Mouse (Mus musculus) spleen, postnatal 36 days (tissue): Measurements from ENCODE around the gene Tnip2.

Experiments
- DNase-seq, 2 experiments: peaks; one replicate each; pipeline ENCODE4 v3.0.0; 2022; ENCODE audit warnings: low spot score in 2 of 2, mixed read lengths in 1 of 2

Gene Tnip2

DNA sequence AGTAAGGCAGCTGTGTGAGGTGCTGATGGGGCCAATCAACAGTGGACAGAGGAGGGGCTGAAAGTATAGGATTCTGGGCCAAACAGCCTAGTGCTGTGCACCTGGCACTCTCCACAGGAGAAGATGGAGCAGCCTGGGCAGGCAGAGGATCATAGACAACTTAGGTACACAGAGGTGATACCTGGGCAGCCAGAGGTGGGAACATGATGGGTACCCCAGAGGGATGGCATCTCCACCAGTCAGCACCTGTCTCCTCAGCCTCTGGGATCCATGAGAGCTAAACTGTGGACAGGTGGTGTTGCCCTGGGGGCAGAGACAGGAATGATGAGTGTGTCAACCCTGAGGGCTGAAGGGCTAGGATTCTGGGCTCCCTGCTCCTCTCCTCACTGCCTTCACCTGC is 10.7 kb upstream of the Tnip2 start:
- DNase-seq, result no peak

DNA sequence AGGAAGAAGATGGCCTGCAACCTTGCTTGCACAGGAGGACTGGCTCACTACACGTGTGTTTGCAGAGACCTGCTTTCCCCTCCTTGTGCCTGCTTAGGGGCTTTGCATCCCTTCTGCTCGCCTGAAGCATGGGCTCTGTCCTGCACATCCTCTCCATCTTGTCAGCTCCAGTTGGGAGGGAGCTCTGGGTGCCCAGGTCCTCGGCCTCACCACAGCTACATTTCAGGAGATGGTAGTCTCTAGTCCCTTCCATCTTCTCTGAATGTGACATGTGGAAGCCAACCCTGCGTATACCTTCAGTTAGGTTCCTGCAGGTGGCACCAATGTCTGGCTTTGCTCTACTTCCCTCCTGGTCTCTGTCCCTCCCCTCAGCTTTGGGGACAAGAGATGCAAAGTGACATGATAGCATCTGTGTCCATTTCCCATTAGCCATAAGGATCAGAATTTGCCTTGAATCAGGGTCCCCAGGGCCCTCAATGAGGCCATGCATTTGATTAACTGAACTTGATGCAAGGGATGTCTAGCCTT is 10.2 kb upstream of the Tnip2 start:
- peak; percentile 68 to 71 for DNase-seq

DNA sequence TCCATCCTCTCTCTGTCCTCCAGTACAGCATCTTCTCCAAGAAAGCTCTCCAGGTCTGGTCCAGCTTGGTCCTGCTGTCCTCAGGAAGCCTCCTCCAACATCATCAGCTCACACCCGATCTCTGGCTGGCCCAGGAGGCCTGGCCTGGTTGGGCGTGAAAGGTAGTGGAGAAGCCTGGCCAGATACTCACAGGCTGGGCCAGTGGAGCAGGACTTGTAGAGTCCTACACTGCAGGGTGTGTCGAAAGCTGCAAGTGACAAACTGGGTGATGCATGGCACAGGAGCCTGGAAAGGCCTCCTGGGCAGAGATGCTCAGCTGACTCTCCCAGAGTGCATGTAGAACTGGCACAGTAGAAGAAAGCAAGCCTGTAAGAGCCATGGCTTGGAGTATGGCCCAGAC is 7.5 kb upstream of the Tnip2 start:
- no peak for DNase-seq

DNA sequence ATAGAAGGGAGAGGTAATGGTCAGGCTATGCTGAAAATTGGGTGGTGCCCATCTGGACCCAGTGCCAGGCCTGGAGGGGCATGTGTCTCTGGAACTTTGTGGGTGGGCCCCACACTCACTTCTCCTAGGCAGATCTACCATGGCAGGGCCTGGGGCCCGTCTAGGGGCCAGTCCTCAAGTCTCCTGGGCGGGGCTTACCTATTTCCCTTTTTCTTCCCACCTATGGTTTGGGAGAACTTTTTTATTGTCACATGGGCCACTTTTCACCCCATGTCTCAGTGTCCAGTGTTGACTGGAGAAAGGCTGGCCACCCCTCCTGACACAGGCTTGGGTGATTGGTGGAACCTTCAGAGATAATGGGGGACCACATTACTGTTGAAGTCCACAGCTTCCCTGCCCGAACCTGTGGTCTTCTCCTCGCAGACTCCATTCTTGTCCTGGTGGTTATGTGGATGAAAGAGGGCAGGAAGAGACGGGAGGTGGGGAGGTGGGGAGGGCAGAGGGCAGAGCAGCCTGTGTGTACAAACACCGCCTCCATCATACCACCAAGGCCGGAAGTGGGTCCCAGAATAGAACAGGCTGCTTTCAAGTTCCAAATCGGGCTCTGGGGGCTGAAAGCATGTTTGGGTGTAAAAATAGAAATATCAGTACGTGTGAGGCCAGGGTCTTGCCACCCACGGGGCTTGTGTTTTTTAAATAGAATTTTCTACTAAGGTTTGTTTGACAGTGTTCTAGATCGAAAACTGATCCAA is 6.8 kb upstream of the Tnip2 start:
- DNase-seq, result peak; percentile 85 to 87

DNA sequence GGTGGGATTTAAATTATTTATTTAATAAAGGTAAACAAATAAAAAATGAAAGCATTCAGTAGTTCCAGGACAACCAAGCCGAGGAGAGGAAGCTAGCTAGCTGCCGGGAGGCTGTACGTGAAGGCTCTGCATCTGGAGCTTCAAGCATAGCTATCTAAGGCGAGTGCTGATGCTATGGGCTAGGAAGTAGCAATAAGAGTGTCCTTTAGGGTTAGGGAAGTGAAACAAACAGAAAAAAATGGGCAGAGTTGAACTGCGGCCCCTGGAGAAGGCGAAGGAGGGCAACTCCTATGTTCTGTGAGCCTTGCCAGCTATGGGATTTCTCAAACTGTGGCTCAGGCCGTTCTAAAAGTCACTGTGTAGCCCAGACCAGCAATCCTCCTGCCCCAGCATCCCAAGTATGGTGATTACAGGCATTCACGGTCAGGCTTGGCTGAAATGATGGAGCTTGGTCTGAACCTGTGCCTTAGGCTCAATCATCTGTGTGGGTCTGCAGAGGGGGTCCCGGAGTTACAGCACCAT is 5.7 kb upstream of the Tnip2 start:
- DNase-seq, result peak; percentile 64 to 71

DNA sequence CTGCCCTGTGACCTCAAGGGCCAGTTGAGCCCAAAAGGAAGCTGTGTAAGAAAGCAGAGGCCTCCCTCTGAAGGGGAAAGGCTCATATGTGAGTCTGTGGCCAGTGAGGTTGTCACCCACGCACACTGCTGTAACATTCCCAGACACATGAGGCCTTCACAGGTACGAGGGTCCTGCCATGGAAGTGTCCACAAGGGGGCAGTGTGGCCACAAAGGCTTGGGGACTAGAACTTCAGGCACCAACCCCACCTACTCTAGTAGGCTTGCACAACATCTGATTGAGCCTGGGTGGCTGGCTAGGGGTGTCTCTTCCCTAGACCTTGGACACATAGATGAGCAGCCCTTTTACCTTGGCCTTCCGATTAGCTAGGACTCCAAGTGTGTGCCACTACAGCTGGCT is 4.1 kb upstream of the Tnip2 start:
- peak; percentile 81 to 88 for DNase-seq

DNA sequence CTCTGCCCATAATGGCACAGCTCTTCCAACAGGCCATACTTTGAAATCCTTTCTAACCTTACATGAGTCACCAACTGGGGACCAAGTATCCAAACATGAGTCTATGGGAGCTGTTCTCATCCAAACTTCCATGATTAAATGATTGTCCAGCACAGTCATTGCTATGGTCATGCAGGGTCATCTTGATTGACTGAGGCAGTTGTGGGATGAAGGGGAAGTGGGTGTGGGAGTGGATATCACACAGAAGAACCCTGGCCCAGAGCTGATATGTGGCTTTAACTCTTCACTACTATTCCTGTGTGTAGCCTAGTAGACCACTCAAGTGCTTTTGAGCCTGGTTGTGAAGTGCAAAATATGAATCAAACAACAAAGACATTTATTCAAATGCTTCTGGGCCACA is 1.3 kb upstream of the Tnip2 start:
- DNase-seq, result no peak

DNA sequence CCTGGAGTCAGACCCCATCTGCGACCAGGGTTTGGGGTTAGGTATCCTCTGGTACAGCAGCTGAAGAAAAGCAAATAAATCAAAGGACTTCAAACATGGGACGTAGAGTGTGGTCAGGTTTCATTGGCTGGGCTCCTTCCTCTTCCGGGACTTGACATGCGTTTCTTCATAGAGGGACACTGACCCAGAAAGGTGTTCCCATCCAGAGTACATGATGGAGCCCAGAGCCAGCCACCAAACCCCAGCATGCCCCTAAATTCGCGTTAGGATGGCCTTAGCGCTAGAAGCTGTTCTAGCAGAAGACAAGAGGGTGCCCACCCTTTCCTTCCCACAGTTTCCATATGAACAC is 401 bp upstream of the Tnip2 start:
- DNase-seq, result no peak

DNA sequence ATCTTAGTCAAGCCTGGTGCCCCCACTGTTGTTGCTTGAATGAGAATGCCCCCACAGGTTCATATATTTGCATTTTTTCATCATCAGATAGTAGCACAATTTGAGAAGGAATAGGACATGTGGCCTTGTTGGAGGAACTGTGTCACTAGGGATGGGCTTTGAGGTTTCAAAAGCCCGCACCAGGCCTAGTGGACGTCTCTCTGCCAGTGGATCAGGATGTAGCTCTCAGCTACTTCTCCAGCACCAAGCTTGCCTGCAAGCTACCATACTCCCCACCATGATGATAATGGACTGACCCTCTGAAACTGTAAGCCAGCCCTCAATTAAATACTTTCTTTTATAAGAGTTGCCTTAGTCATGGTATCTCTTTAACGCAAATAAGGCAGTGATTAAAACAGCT is 1.3 kb downstream of the Tnip2 start:
- DNase-seq, result no peak

DNA sequence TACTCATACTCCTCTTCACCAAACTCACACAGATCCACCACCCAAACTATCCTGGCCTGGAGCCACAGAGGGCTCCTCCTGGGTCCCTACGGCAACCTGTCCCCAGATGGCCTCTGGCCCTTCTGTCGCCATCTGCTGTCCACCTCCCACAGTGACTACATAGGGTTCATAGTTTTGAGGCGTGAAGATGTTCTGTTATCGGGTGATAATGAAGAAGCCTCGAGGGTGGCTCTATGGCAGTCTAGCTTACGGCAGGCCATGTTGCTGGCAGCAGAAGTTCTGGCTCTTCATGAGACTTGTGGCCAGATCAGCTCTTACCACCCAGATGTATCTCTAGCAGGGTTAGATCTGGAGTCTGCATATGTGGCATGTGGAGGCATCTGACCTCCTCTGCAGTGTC is 11.0 kb downstream of the Tnip2 start:
- no peak for DNase-seq

DNA sequence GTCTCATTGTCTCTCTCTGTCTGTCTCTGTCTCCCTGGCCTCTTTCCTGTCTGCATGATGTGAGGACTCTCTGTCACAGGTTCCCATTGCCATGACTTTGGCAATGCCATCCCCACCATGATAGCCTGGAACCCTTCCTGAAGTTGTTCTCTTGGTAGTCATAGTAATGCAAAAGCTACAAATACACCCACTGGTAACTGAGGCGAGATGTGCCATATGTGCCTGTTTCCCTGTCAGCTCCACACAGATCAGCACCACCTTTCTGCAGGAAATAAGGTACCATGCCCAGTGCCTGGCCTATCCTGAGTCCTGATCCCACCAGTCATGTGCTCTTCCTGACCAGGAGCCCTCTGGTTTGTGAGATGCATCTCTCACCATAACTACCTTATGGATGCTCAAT is 11.4 kb downstream of the Tnip2 start:
- no peak for DNase-seq

DNA sequence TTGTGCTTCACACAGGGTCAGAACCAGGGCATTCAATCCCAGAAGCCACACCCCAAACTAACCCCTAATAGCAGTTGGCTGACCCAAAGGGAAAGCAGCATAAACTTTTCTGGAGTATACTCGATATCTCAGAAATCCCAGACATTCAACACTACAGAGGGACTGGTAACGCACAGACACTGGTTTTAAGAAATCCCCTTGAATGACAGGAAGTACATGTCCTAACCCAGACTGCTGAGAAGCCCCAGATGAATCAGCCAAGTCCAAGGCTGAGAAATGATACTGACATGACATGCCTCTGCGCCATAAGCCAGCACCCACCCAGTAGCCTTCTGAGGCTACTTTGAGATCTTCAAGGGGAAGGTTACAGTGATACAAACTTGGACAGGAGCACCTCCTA is 12.2 kb downstream of the Tnip2 start:
- no peak for DNase-seq

DNA sequence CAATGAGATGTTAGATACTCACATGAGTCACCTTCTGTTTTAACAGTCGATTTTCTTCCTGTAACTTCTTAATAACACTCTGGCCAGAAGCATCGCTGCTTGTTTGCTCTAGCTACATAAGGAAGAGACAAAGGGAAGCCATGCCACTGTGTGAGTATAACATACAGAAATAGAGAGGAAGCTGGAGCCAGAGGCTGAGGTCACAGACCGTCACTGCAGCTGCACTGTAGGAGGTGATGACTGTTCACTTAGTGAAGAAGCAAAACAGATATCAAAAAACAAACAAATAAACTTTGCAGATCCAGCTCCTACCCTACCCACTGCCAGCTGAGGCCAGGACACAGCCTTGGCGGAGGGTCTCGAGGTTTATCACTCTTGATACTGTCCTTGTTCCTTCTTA is 12.9 kb downstream of the Tnip2 start:
- no peak for DNase-seq

DNA sequence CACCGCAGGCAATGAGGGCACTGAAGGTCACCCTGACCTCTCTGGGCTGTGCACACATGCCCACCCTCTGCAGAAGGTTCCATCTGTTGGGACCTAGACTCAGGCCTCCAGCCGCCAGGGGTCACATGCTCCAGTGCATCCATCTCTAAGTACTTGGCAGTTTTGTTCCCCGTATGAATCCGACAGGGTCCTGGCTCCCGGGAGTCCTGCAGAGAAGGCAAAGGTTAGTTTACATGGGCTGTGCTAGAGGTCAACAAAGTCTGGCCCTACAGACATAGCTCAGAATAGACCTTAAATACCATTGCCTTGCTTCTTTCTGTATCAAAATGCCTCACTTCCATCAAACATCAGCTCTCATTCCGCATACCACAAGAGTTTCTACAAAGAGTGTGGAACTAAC is 17.0 kb downstream of the Tnip2 start:
- no peak for DNase-seq

DNA sequence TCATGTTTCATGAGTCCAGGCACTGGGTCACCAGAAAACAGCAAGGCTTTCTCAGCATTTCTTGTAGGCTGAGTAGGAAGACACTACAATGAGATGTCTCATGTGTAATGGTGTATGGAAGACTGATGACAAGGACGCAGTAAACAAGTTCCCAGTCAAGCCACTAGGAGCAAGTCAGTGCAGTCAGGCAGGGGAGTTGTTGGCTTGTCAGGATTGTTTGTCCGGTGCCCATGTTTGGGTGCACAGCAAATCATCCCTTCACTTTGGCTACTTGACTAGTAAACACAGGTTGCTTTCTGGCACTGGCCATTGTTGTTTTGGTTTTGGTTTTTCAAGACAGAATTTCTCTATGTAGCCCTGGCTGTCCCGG is 24.4 kb downstream of the Tnip2 start:
- DNase-seq, result no peak

DNA sequence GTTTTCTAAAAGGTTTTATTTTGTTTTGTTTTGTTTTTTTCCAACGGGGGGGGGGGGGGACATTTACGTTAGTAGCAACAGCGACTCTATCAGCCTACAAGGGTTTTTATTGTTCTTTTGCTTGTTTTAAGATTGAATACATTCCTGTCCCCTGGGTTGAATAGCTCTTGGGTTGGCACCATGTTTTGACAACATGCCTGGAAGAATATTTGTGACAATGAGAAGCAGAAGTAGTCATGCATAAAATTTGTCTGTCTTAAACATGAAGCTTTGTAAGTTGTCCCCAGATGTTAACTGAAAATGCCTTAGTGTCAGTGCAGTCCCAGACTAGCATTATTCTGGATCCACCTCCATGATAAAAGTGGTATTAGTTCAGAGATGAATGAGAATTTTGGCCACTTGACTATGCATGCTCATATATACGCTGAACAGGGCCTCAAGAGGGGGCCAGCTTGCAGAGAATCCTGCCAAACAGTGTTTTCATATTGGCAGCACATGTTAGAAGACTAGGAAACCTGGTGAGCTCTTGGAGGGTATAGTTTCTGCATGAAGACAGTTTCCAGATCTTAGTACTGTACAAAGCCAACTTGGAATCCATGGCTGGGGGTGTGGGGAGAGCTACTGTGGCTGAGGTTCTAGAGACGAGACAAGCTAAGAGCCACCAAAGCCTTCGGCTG is 24.9 kb downstream of the Tnip2 start:
- DNase-seq, result no peak

DNA sequence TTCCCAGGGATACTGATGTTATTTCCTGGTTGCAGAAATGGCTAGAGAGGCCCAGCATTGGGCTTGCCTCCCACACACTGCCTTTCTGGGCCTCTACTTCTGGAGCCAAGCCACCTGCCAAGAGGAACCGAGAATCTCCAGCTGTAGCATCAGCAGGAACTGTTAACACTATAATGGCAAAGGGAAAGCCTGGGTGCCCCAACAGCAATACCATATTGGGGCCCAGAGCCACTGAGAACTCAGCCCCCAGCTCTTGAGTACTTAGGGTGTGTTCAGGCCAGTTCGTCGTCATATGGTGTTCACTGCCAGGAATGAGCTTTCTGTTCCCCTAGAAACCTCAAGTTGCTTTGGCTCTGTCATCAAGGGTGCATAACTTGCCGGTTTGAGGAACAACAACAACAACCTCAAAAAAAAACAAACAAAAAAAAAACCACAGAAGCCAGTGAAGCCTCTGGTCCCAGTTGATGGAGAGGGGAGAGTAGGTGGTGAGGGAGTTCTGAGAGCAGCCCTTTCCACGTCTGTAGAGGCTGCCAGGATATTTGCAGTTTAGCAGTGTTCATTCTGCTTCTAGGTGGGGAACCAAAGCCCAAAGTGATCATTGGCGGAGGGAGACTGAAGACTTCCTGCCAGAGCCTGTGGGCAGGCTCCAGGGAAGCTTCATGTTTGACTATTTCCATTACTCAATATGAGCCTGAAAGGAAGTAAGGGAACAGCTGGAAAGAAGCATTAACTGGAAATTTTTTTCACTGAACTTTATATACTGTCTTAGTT is 26.3 kb downstream of the Tnip2 start:
- no peak for DNase-seq

DNA sequence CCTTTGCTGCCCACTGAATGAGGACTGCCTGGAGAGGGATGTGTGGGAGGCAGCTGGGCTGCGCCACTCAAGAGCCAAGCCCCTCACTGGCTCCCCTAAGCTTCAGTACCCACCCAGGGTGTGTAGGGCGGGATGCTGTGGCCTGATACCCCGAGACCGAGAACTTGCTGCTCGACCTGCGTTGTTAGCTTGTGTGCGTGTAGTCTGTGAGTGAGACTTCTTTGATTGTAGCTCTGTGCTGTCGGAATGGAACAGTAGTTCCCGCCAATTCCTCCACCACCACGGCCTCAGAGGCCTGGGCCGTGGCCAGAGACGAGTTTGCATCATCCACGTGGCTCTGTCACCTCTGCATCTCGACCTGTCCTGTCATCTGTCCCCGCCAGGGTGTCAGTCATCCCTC is 28.1 kb downstream of the Tnip2 start:
- no peak for DNase-seq

DNA sequence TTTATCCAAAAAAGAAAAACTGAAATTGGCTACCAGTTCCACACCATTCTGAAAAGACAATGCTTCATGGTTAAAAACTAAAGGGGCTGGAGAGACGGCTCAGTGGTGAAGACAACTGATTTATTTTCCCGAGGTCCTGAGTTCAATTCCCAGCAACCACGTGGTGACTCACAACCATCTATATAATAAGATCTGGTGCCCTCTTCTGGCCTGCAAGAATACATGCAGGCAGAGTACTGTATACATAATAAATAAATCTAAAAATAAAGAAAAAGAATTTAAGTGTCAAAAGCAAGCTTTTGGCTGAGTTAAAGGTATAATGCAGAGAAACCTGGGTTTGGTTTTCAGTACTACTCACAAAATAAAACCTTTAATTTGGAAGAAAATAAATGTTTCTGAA is 32.9 kb downstream of the Tnip2 start:
- no peak for DNase-seq

DNA sequence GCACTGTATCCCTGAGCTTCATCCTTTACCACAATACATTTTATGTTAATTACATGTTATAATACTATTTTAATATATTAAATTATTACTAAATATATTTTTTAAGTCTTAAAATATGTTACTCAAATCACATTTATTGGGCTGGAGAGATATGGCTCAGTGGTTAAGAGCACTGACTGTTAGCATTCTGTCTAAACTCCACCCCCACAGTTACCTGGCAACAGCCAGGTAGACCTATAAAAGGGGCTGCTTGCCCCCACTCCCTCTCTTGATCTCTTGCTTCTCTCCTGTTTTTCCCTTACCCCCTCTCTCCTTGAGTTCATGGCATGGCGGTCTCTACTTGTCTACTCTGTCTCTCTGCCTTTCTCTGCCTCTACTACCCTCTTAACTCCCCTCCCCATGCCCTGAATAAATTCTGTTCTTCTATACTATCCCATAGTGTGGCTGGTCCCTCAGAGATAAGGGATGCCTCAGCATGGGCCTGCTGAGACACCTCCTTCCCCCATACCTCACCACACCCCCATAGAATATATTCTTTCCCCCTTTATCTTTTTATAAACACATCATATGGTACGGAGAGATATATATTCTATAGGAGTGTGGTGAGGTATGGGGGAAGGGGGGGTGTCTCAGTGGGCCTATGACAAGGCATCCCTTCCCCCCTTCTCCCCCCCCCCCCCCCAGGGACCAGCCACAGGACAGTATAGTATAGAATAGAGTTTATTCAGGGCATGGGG is 45.6 kb downstream of the Tnip2 start:
- DNase-seq, result peak in 1 of 2 experiments; percentile 36

DNA sequence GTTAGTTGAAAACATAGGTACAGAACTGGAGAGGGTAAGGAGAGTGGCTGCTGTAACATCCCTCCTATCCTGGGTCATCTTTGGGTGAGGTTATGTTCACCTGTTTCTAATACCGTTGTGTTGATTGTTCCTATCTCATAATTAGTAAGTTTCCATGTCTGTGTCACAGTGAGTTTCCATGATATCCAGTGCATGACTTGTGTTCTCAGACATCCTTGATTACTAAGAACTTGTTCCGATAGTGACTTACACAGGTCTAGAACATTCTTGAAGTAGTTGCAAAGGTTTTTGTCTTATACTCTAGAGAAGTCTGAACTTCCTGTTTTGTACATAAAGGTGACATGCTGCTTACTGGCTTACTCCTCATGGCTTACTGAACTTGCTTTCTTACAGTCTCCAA is 47.1 kb downstream of the Tnip2 start:
- DNase-seq, result no peak

DNA sequence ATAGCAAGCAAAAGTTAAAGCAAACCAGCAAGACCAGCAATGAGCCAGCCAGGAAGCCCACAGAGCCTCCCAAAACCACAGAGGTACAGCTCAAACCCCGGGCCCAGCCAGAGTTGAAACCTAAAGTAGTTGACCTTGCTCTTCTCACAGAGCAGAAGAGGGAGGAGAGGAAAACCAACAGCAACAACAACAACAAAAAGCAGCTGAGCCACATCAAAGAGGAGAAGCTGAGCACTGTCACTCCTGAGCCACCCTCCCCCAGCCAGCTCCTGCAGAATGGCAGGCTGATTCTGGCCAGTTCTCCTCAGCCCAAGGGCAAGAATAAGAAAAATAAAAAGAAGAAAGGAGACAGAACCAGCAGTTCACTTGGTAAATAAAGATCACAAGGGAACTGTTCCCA is 47.7 kb downstream of the Tnip2 start:
- peak; percentile 6 to 8 for DNase-seq
